Mouse (Mus musculus) cerebellum, adult 2 months (tissue): Measurements from ENCODE around the gene Phf2. TPM values are rescaled to one million over a fixed set of nuclear protein-coding genes. Genes with fewer than 3 reads are reported as not detected.
A peak's percentile ranks its signal among the peaks of the same experiment; 100 is the strongest.
"Not testable (repeated sequence)": the region's sequence is repeated elsewhere in the genome, so short reads cannot be mapped to it uniquely, and the experiment has no call there.

Source experiments
- DNase-seq, 2 experiments: peaks; one replicate each; pipeline ENCODE4 v3.0.0; 2021
- H3K27ac ChIP-seq: fragments of 200-500 bp; 2 replicates; pipeline ENCODE4 v1.5.1; 2012; ENCODE audit warnings: low read length, control low read depth, inconsistent platforms; ENCODE audit not compliant: insufficient read depth
- H3K27me3 ChIP-seq: fragments of 200-500 bp; 2 replicates; pipeline ENCODE4 v1.6.1; 2012; ENCODE audit warnings: inconsistent platforms, mild to moderate bottlenecking, low read length, moderate library complexity; ENCODE audit not compliant: control insufficient read depth, insufficient read depth
- H3K4me1 ChIP-seq: fragments of 200-500 bp; 2 replicates; pipeline ENCODE4 v1.6.1; 2011; ENCODE audit warnings: low read length; ENCODE audit not compliant: control insufficient read depth, insufficient read depth
- H3K4me3 ChIP-seq: fragments of 200-500 bp; replicated peaks from 2 replicates; pipeline ENCODE3; 2011; ENCODE audit warnings: mild to moderate bottlenecking, low read depth, low read length, control low read depth; ENCODE audit not compliant: insufficient read depth
- CTCF ChIP-seq: fragments of 200-500 bp; IDR thresholded peaks from 2 replicates; pipeline ENCODE4 v1.5.1; 2011; ENCODE audit warnings: low read depth, mild to moderate bottlenecking, control low read depth, low read length, moderate library complexity, borderline replicate concordance; ENCODE audit not compliant: insufficient read depth
- POLR2A ChIP-seq: fragments of 200-500 bp; IDR thresholded peaks from 2 replicates; pipeline ENCODE4 v1.6.1; 2011; ENCODE audit warnings: low read length, control low read depth, borderline replicate concordance; ENCODE audit not compliant: insufficient read depth
- WGBS: fragments of 180-500 bp; shearing (Covaris S2); methylation state at CpG from one replicate; pipeline ENCODE4 v1.1.7; 2018; 5-methylcytosine and 5-hydroxymethylcytosine counted together
- polyA plus RNA-seq: library from polyadenylated mRNA; depleted of rRNA; stranded (reverse); fragments of >200 nt; gene quantifications from 2 replicates; pipeline ENCODE4 v1.2.3, GENCODE M21; 2012

The Phf2 gene
- polyA plus RNA-seq, 1 experiment = 25.9 TPM

DNA sequence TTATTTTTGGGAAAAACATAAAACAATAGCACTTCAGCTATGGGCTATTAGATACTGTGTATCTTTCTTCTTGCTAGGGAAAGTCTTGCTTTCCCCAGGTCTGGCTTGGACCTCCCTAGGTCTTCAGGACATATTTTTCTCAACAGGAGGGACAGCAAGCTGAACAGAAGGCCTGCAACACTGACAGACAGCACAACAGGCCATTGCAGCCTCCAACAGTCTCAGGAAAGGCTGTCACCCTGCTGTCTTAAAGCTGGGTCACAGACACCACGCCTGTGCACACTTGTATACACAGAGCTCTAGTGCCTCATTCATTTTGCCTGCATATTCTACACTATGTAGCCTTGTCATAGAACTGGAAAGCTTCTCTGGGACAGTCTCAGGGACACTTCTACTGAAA, 56.5 kb downstream of the Phf2 start:
- no peak overlapping the region for H3K4me3 ChIP-seq
- TF ChIP-seq POLR2A = no peak
- no peak for TF ChIP-seq CTCF
- H3K27me3 ChIP-seq = no peaks in the 10 kb centered on the region
- 9% methylated on average over 1 of the region's 1 CpGs for WGBS
- peak overlapping the region; percentile 22; the same call in 1 of the 2 replicates for H3K27ac ChIP-seq
- DNase-seq = peak; percentile 38 to 62
- H3K4me1 ChIP-seq = peaks cover 26% of the 10 kb centered on the region

DNA sequence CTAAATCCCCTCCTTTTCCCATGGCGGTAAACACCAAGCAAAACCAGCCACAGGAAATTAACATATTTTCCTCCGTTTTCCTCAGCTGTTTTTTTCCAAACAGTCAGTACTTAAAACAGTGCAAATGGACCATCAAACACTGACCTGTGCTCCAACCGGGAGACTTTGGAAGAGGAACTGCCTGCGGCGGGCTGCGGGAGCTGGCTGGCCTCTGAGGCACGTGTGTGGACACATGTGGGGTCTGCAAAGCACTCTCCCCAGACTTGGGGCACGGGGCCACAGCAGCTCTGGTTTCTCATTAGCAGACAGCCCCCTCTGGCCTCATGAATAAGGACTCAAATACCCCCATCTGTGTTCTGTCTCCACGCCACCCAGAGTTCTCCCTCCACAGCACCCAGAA, 59.9 kb downstream of the Phf2 start:
- no peak for DNase-seq
- peaks cover 39% of the 10 kb centered on the region for H3K4me1 ChIP-seq
- no peak overlapping the region for H3K4me3 ChIP-seq
- WGBS = 78% methylated on average over 9 of the region's 9 CpGs
- no peaks in the 10 kb centered on the region for H3K27me3 ChIP-seq
- H3K27ac ChIP-seq = no peak overlapping the region
- no peak for TF ChIP-seq CTCF
- no peak for TF ChIP-seq POLR2A

DNA sequence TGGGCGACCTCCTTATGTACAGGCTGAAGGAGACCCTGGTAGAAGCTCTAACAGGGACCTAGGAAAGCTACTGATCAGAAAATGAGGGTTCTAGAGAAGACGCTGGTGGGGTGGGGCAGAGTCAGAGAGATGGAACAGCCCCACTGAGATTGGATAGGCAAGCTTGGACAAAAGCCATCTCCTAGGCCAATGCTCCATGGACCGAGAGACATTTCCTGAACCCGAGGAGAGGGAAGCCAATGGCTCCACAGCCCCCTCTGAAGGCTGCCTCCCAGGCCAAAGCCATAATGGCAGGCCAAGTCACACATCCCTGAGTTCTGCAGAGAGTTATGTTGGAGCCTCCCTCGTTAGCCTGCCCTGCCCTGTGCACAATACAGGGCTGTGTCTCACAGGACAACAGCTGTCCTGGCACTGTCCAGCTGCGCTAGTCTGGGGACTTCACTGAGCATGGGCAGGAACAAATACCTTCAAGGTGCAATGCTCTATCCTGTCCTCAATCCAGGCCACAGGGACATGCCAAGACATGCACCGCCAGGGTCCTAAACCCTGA, 60.6 kb downstream of the Phf2 start:
- WGBS = 45% methylated on average over 7 of the region's 7 CpGs
- TF ChIP-seq POLR2A = no peak
- TF ChIP-seq CTCF = no peak
- Histone ChIP-seq H3K27ac (no peak overlapping the region), H3K4me3 (no peak overlapping the region), H3K4me1 (peaks cover 37% of the 10 kb centered on the region), H3K27me3 (no peaks in the 10 kb centered on the region)
- DNase-seq = peak in 1 of 2 experiments; percentile 29

DNA sequence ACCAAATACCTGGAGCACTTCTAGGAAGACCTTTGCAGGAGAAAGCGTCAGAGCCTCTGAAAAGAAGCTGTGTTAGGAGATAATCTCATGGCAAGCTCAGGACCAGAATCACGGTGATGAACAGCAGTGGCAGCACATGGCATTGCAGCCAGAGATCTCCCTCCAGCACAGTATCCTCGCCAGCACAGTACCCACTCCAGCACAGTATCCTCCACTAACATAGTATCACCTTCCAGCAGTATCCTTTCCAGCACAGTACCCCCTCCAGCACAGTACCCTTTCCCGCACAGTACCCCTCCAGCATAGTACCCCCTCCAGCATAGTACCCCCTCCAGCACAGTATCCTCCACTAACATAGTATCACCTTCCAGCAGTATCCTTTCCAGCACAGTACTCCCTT, 61.3 kb downstream of the Phf2 start:
- not testable (repeated sequence) for DNase-seq, H3K27ac ChIP-seq, H3K4me3 ChIP-seq, H3K27me3 ChIP-seq
- peaks cover 31% of the 10 kb centered on the region for H3K4me1 ChIP-seq
- WGBS = 64% methylated on average over 4 of the region's 4 CpGs

DNA sequence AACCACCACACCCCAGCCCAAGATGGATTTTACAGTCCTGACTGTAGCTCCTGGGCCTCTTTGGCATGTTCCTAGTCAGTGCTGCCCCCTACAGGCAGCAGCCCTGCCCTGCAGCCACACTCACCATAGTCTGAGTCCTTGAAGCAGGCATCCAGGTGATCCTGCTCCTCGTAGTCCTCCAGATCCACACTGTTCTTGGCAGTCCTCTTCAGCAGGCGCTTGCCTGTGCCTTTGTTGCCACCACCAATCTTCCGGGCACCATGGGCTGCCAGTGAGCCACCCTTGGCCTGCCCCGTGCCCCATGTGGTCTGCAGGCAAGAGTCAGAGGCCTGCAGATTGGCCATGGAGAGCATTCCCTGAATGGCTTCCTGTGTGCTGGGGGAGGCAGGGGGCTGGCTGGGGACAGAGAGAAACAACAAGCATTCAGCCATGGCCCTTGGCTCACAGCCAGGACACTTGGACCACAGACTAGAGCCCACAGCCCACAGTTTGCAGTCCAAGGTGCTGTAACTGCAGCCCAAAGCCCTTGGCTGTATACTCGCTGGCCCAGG, 63.4 kb downstream of the Phf2 start:
- Histone ChIP-seq H3K4me1 (peaks cover 19% of the 10 kb centered on the region), H3K27me3 (no peaks in the 10 kb centered on the region), H3K4me3 (no peak overlapping the region), H3K27ac (no peak overlapping the region)
- peak; percentile 61 to 67 for DNase-seq
- WGBS = 44% methylated on average over 5 of the region's 5 CpGs
- no peak for TF ChIP-seq POLR2A
- TF ChIP-seq CTCF = peak; percentile 88

DNA sequence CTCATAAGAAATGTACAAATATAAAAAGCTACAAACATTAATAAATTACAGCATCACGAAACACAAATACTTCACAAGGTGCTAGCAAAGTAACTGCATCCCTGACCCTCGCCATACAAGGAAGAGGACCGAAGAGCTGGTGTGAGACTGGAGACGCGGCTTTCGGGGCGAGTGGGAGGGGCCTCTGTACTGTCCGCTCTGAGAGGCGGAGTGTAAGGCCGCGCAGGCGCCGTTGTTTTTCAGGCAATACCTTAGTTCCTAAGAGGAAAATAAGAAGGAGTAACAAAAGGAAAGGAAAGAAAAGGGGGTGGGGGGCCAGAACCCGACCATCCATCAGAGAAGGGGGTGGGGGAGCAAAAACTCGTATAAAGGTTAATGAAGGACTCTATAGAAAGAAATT, 68.7 kb downstream of the Phf2 start:
- DNase-seq = no peak
- no peak overlapping the region for H3K27ac ChIP-seq
- 73% methylated on average over 15 of the region's 15 CpGs for WGBS
- peaks cover 12% of the 10 kb centered on the region for H3K4me1 ChIP-seq
- no peak overlapping the region for H3K4me3 ChIP-seq
- no peaks in the 10 kb centered on the region for H3K27me3 ChIP-seq
- no peak for TF ChIP-seq CTCF

DNA sequence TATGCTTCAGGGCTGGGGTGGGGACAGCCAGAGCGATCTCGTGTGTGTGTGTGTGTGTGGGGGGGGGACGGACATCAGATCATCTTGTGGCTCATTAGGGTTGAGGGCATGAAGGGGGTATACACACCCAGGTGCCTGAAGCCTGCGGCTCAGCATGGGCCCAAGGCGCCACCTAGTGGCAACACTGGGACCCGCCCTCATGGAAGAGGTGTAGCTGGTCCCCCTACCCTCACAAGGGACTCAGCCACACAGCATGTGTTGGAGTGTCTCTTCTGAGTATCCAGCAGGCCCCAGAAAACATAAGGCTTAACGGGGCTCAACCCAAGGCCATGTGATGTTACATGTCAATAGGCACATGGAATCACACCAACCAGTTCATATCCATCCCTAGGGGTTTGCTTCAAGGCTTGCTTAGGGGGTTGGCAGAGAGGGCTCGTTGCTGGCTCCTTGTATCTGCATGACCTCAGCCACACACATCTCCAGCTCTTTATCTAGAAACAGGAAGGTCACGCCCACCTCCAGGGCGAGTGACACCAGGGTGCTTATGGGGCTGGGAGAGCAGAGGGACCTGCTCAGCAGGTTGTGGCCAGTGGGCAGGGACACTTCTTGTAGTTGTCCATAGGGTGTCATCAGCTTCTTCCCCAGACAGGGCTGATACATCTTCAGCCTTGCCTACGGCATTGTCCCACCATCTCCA, 69.9 kb downstream of the Phf2 start:
- peak; percentile 84 for TF ChIP-seq CTCF
- no peak for TF ChIP-seq POLR2A
- Histone ChIP-seq H3K4me1 (peaks cover 12% of the 10 kb centered on the region), H3K4me3 (no peak overlapping the region), H3K27me3 (no peaks in the 10 kb centered on the region), H3K27ac (no peak overlapping the region)
- 52% methylated on average over 11 of the region's 11 CpGs for WGBS
- peak; percentile 45 to 66 for DNase-seq

DNA sequence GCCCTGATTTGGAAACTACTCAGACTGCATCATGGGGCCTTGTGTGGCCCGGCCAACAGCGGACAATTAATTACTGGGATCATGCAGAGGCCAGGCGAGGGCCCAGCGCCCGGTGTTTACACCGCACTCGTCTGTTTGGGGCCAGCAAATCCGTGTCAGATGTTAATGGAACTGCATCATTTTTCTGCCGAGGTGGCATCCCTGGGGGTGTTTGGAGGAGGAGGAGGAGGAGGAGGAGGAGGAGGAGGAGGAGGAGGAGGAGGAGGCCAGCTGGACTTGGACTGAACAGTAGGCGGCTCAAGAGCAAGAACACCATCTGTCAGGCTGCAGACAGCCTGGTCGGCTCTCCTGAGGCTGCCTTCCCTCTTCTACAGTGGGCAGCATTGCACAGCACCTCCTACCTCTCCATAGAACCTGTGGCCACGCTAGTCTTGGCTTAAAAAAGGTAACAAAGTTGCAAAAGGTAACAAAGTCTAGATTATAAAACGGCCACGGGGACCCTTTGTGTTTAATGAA, 72.6 kb downstream of the Phf2 start:
- no peak for TF ChIP-seq CTCF
- TF ChIP-seq POLR2A = no peak
- Histone ChIP-seq H3K27ac (peak overlapping the region; percentile 12; the same call in 1 of the 2 replicates), H3K4me3 (no peak overlapping the region), H3K4me1 (peaks cover 12% of the 10 kb centered on the region), H3K27me3 (no peaks in the 10 kb centered on the region)
- DNase-seq = peak; percentile 65 to 67
- WGBS = 4% methylated on average over 14 of the region's 14 CpGs
